9 mouse cellular contexts compared by ENCODE assay signal in the genomic region with DNA sequence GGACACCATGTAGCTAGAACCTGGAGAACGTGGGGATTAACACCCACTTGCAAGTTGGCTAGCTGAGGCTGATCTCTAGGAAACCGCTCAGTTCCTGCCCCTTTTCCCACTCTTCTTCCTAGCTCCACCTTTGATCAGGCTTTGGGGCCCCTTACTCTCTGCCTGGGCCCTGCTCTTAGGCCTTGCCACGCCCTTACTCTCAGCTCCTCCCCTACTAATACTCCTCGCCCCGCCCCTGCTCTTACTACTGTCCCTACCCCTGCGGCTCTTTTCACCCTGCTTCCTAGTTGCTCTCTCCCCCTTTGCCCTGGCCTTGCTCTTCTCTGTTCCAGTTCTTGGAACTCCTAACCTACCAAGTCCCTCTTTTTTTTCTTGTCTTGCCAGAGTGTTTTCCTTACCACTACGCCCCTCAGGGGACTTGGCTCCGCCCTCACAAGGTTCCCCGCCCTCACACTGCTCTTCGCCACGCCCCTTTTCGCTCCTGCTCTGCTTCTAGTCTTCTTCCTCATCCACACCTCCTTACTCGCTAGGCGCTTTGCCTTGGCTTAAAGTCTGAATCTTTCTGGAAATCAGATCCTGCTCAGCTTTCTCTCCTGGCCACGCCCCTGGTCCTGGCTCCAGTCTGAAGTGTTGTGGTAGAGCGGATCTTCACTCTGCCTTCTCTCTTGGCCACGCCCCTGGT. TPM values are rescaled to one million over a fixed set of nuclear protein-coding genes. Genes with fewer than 3 reads are reported as not detected.
A peak's percentile ranks its signal among the peaks of the same experiment; 100 is the strongest.
DNase-seq lines count a peak whose midpoint lies in the region; ATAC-seq lines count a peak whose summit lies in the region.
"Not testable (repeated sequence)": the region's sequence is repeated elsewhere in the genome, so short reads cannot be mapped to it uniquely, and the experiment has no call there.
"Had no signal": no experiment of that assay in that cellular context is flagged by ENCODE, and none has a peak within 500 bp of the region (broad histone marks: within the 10 kb centered on the region; RNA-seq: fewer than 3 reads in every experiment).

No protein-coding gene starts in this region.

- ATAC-seq in limb, embryonic 12.5 days (ENCODE audit: insufficient number of reproducible peaks, insufficient read depth, low FRiP score, low TSS enrichment, low read depth); neural tube, embryonic 12.5 days (ENCODE audit: low FRiP score, low read depth): not testable (repeated sequence)

- not testable (repeated sequence) for H3K27ac ChIP-seq in heart, embryonic 10.5 days; limb, embryonic 12.5 days; neural tube, embryonic 12.5 days

- not testable (repeated sequence) for H3K27me3 ChIP-seq in heart, embryonic 10.5 days (ENCODE audit: insufficient read depth, poor library complexity, severe bottlenecking); limb, embryonic 12.5 days; neural tube, embryonic 12.5 days (replicated peaks)

- H3K4me2 ChIP-seq in limb, embryonic 12.5 days: peak overlapping the region; percentile 13; the same call in 1 of the 2 replicates
- 0 out of 2 replicates have a peak overlapping the region, but pooled peaks have one; percentile 1 for H3K4me2 ChIP-seq in neural tube, embryonic 12.5 days (replicated peaks)

- H3K4me1 ChIP-seq in heart, embryonic 10.5 days; limb, embryonic 12.5 days (replicated peaks); neural tube, embryonic 12.5 days: not testable (repeated sequence)

- not testable (repeated sequence) for H3K9me3 ChIP-seq in heart, embryonic 10.5 days; limb, embryonic 12.5 days; neural tube, embryonic 12.5 days

- H3K4me3 ChIP-seq in heart, embryonic 10.5 days: peak overlapping the region; percentile 27; the same call in 1 of the 2 replicates
- H3K4me3 ChIP-seq in limb, embryonic 12.5 days (replicated peaks); neural tube, embryonic 12.5 days: not testable (repeated sequence)

- H3K36me3 ChIP-seq in heart, embryonic 10.5 days; limb, embryonic 12.5 days; neural tube, embryonic 12.5 days: not testable (repeated sequence)

- peak; percentile 8 for DNase-seq in NIH3T3 (ENCODE audit: low read depth)
- DNase-seq in embryo, embryonic 9.5 days (ENCODE audit: extremely low spot score): peak; percentile 7
- not testable (repeated sequence) for DNase-seq in heart, embryonic 10.5 days (ENCODE audit: low spot score)
- DNase-seq in hindlimb bud, embryonic 11.5 days (ENCODE audit: extremely low spot score, low read depth, low spot score): peak; percentile 1
- peak; percentile 21 for DNase-seq in lung, postnatal 10 days
- peak; percentile 66 for DNase-seq in testis, postnatal 14 days (ENCODE audit: low spot score)

- H3K9ac ChIP-seq in limb, embryonic 12.5 days (replicated peaks); neural tube, embryonic 12.5 days: not testable (repeated sequence)

- WGBS in heart, embryonic 10.5 days: 20% methylated on average over 17 of the region's 17 CpGs
- WGBS in limb, embryonic 12.5 days: 25% methylated on average over 17 of the region's 17 CpGs
- 35% methylated on average over 17 of the region's 17 CpGs for WGBS in neural tube, embryonic 12.5 days

RNA-seq across cellular contexts. Expression of a gene that starts 1.2 kb away (rescaled TPM):
- not detected in 2 replicates for polyA plus RNA-seq in heart, embryonic 10.5 days (2016; fragmentation: Nextera tagmentation; extraction: Ambion mirVana)
- not detected in 2 replicates for polyA plus RNA-seq in limb, embryonic 12.5 days (2016; fragmentation: Nextera tagmentation; extraction: Ambion mirVana)
- polyA plus RNA-seq in neural tube, embryonic 12.5 days (2016; fragmentation: Nextera tagmentation; extraction: Ambion mirVana): 0.14 and 0.23 TPM in 2 replicates
- polyA plus RNA-seq: thymus, postnatal 0 days had no signal

RNA-seq across cellular contexts. Expression of a gene that starts 42.8 kb away (rescaled TPM):
- 8.3 and 9.8 TPM in 2 replicates for polyA plus RNA-seq in heart, embryonic 10.5 days (2016; fragmentation: Nextera tagmentation; extraction: Ambion mirVana)
- polyA plus RNA-seq in limb, embryonic 12.5 days (2016; fragmentation: Nextera tagmentation; extraction: Ambion mirVana): 14.0 and 14.7 TPM in 2 replicates
- polyA plus RNA-seq in neural tube, embryonic 12.5 days (2016; fragmentation: Nextera tagmentation; extraction: Ambion mirVana): 15.4 and 15.5 TPM in 2 replicates

RNA-seq across cellular contexts. Expression of a gene that starts 58.2 kb away (rescaled TPM):
- polyA plus RNA-seq in heart, embryonic 10.5 days (2016; fragmentation: Nextera tagmentation; extraction: Ambion mirVana): 3.7 and 3.8 TPM in 2 replicates
- 9.3 and 9.9 TPM in 2 replicates for polyA plus RNA-seq in limb, embryonic 12.5 days (2016; fragmentation: Nextera tagmentation; extraction: Ambion mirVana)
- 9.7 and 10.4 TPM in 2 replicates for polyA plus RNA-seq in neural tube, embryonic 12.5 days (2016; fragmentation: Nextera tagmentation; extraction: Ambion mirVana)
